Mouse (Mus musculus): ENCODE results near the gene Atp5h. TPM values are rescaled to one million over a fixed set of nuclear protein-coding genes. Genes with fewer than 3 reads are reported as not detected.

The Atp5h gene
- polyA plus RNA-seq, 1 experiment from 2014 or later: 962 TPM

- no peaks in the 10 kb centered on the region for H3K36me3 ChIP-seq (ENCODE audit: control insufficient read depth, insufficient read depth, low read length)
- ATAC-seq (ENCODE audit: low FRiP score, low TSS enrichment): no peak
- no peak overlapping the region; the same call in 1 of the 2 replicates for H3K27ac ChIP-seq (ENCODE audit: low read depth, low read length)
- H3K4me1 ChIP-seq (ENCODE audit: control insufficient read depth, insufficient read depth, low read length): peaks cover 12% of the 10 kb centered on the region
- H3K27me3 ChIP-seq (ENCODE audit: control insufficient read depth, insufficient read depth, low read length): peaks cover 44% of the 10 kb centered on the region
- H3K4me3 ChIP-seq (ENCODE audit: low read length): no peak overlapping the region
- no peak overlapping the region for H3K9ac ChIP-seq (ENCODE audit: low read depth, low read length)
- 66% methylated on average over 8 of the region's 8 CpGs for WGBS
- no peak overlapping the region for H3K4me2 ChIP-seq (replicated peaks; ENCODE audit: low read depth, low read length)
- H3K9me3 ChIP-seq (ENCODE audit: control insufficient read depth, low read length): no peaks in the 10 kb centered on the region
Observed at GRCm38 (mm10) chr11:115371354-115371753, 48.4 kb downstream of the Atp5h start.

GRCm38 (mm10) chr11:115370368-115370767, 49.4 kb downstream of the Atp5h start:
- no peaks in the 10 kb centered on the region for H3K36me3 ChIP-seq (ENCODE audit: control insufficient read depth, insufficient read depth, low read length)
- WGBS: 44% methylated on average over 7 of the region's 7 CpGs
- ATAC-seq (ENCODE audit: low FRiP score, low TSS enrichment): no peak
- no peaks in the 10 kb centered on the region for H3K9me3 ChIP-seq (ENCODE audit: control insufficient read depth, low read length)
- no peak overlapping the region for H3K9ac ChIP-seq (ENCODE audit: low read depth, low read length)
- no peak overlapping the region for H3K4me3 ChIP-seq (ENCODE audit: low read length)
- H3K27me3 ChIP-seq (ENCODE audit: control insufficient read depth, insufficient read depth, low read length): peaks cover 45% of the 10 kb centered on the region
- H3K4me1 ChIP-seq (ENCODE audit: control insufficient read depth, insufficient read depth, low read length): peaks cover 12% of the 10 kb centered on the region
- no peak overlapping the region for H3K4me2 ChIP-seq (replicated peaks; ENCODE audit: low read depth, low read length)
- H3K27ac ChIP-seq (ENCODE audit: low read depth, low read length): no peak overlapping the region

- H3K4me3 ChIP-seq (ENCODE audit: low read length): peak within 1 kb of the TSS; percentile 48
- H3K4me2 ChIP-seq (replicated peaks; ENCODE audit: low read depth, low read length): peak within 1 kb of the TSS; percentile 80
- 1% methylated on average over 32 of the region's 39 CpGs for WGBS
- no peaks in the 10 kb centered on the region for H3K9me3 ChIP-seq (ENCODE audit: control insufficient read depth, low read length)
- ATAC-seq (ENCODE audit: low FRiP score, low TSS enrichment): peak; percentile 76
- H3K36me3 ChIP-seq (ENCODE audit: control insufficient read depth, insufficient read depth, low read length): no peaks in the 10 kb centered on the region
- peaks cover 30% of the 10 kb centered on the region for H3K27me3 ChIP-seq (ENCODE audit: control insufficient read depth, insufficient read depth, low read length)
- H3K9ac ChIP-seq (ENCODE audit: low read depth, low read length): peak within 1 kb of the TSS; percentile 47
- no peak within 1 kb of the TSS for H3K27ac ChIP-seq (ENCODE audit: low read depth, low read length)
- peaks cover 8% of the 10 kb centered on the region for H3K4me1 ChIP-seq (ENCODE audit: control insufficient read depth, insufficient read depth, low read length)
Observed at GRCm38 (mm10) chr11:115367395-115367944, 52.3 kb downstream of the Atp5h start, which contains the start of gene Hid1. Gene Hid1 (minus strand): TSS chr11:115367756.

- Histone ChIP-seq H3K36me3 (ENCODE audit: control insufficient read depth, insufficient read depth, low read length) (no peaks in the 10 kb centered on the region), H3K9me3 (ENCODE audit: control insufficient read depth, low read length) (no peaks in the 10 kb centered on the region), H3K4me2 (replicated peaks; ENCODE audit: low read depth, low read length) (peak overlapping the region; percentile 80), H3K9ac (ENCODE audit: low read depth, low read length) (peak overlapping the region; percentile 47), H3K4me1 (ENCODE audit: control insufficient read depth, insufficient read depth, low read length) (peaks cover 8% of the 10 kb centered on the region), H3K27ac (ENCODE audit: low read depth, low read length) (no peak overlapping the region), H3K27me3 (ENCODE audit: control insufficient read depth, insufficient read depth, low read length) (peaks cover 30% of the 10 kb centered on the region), H3K4me3 (ENCODE audit: low read length) (peak overlapping the region; percentile 48)
- ATAC-seq (ENCODE audit: low FRiP score, low TSS enrichment): peak; percentile 25; the same call in 1 of the 2 replicates
- 4% methylated on average over 28 of the region's 28 CpGs for WGBS
Observed at GRCm38 (mm10) chr11:115366706-115367394, 52.9 kb downstream of the Atp5h start.

GRCm38 (mm10) chr11:115366039-115366705, 53.6 kb downstream of the Atp5h start:
- Histone ChIP-seq H3K9ac (ENCODE audit: low read depth, low read length) (no peak overlapping the region), H3K4me3 (ENCODE audit: low read length) (no peak overlapping the region; the same call in 1 of the 2 replicates), H3K27me3 (ENCODE audit: control insufficient read depth, insufficient read depth, low read length) (peaks cover 30% of the 10 kb centered on the region), H3K4me2 (replicated peaks; ENCODE audit: low read depth, low read length) (0 out of 2 replicates have a peak overlapping the region, but pooled peaks have one; percentile 3), H3K36me3 (ENCODE audit: control insufficient read depth, insufficient read depth, low read length) (no peaks in the 10 kb centered on the region), H3K4me1 (ENCODE audit: control insufficient read depth, insufficient read depth, low read length) (peaks cover 8% of the 10 kb centered on the region), H3K27ac (ENCODE audit: low read depth, low read length) (no peak overlapping the region), H3K9me3 (ENCODE audit: control insufficient read depth, low read length) (no peaks in the 10 kb centered on the region)
- 44% methylated on average over 7 of the region's 7 CpGs for WGBS
- ATAC-seq (ENCODE audit: low FRiP score, low TSS enrichment): peak; percentile 34; the same call in 1 of the 2 replicates

Small RNA genes within 50 kb of the gene (microRNA-seq; reads per million reads assigned to microRNA genes)
- not detected for gene Mir3968

Other genes starting within 250 kb of the Atp5h start
- 6.3 and 10.3 TPM in 2 replicates for gene Tmem104, start 232.5 kb downstream of the Atp5h start, polyA plus RNA-seq (2014; fragmentation: Nextera tagmentation; extraction: Ambion mirVana)
- gene Nat9, start 232.1 kb downstream of the Atp5h start, polyA plus RNA-seq (2014; fragmentation: Nextera tagmentation; extraction: Ambion mirVana): 18.2 and 18.4 TPM in 2 replicates
- gene Grin2c, start 152.7 kb downstream of the Atp5h start, polyA plus RNA-seq (2014; fragmentation: Nextera tagmentation; extraction: Ambion mirVana): not detected in 2 replicates
- 9.2 and 13.1 TPM in 2 replicates for gene Fdxr, start 142.9 kb downstream of the Atp5h start, polyA plus RNA-seq (2014; fragmentation: Nextera tagmentation; extraction: Ambion mirVana)
- 0.32 and 0.39 TPM in 2 replicates for gene Fads6, start 122.3 kb downstream of the Atp5h start, polyA plus RNA-seq (2014; fragmentation: Nextera tagmentation; extraction: Ambion mirVana)
- 0.14 and 0.15 TPM in 2 replicates for gene Otop2, start 112.8 kb downstream of the Atp5h start, polyA plus RNA-seq (2014; fragmentation: Nextera tagmentation; extraction: Ambion mirVana)
- not detected in 2 replicates for gene Ush1g, start 97.9 kb downstream of the Atp5h start, polyA plus RNA-seq (2014; fragmentation: Nextera tagmentation; extraction: Ambion mirVana)
- gene Otop3, start 85.2 kb downstream of the Atp5h start, polyA plus RNA-seq (2014; fragmentation: Nextera tagmentation; extraction: Ambion mirVana): not detected in 2 replicates
- 2.3 and 4.4 TPM in 2 replicates for gene Hid1, start 52.2 kb downstream of the Atp5h start, polyA plus RNA-seq (2014; fragmentation: Nextera tagmentation; extraction: Ambion mirVana)
- gene Cdr2l, start 38.0 kb downstream of the Atp5h start, polyA plus RNA-seq (2014; fragmentation: Nextera tagmentation; extraction: Ambion mirVana): 11.5 and 13.0 TPM in 2 replicates
- gene Mrpl58, start 16.2 kb downstream of the Atp5h start, polyA plus RNA-seq (2014; fragmentation: Nextera tagmentation; extraction: Ambion mirVana): 235 and 261 TPM in 2 replicates
- gene Kctd2, start 166 bp upstream of the Atp5h start, polyA plus RNA-seq (2014; fragmentation: Nextera tagmentation; extraction: Ambion mirVana): 22.7 and 23.9 TPM in 2 replicates
- 0.14 and 0.33 TPM in 2 replicates for gene Trim80, start 20.6 kb upstream of the Atp5h start, polyA plus RNA-seq (2014; fragmentation: Nextera tagmentation; extraction: Ambion mirVana)
- gene Slc16a5, start 42.5 kb upstream of the Atp5h start, polyA plus RNA-seq (2014; fragmentation: Nextera tagmentation; extraction: Ambion mirVana): 9.0 and 10.7 TPM in 2 replicates
- 5.7 and 7.9 TPM in 2 replicates for gene Armc7, start 55.7 kb upstream of the Atp5h start, polyA plus RNA-seq (2014; fragmentation: Nextera tagmentation; extraction: Ambion mirVana)
- 75.6 and 76.3 TPM in 2 replicates for gene Nt5c, start 71.9 kb upstream of the Atp5h start, polyA plus RNA-seq (2014; fragmentation: Nextera tagmentation; extraction: Ambion mirVana)
- 487 and 524 TPM in 2 replicates for gene Jpt1, start 94.4 kb upstream of the Atp5h start, polyA plus RNA-seq (2014; fragmentation: Nextera tagmentation; extraction: Ambion mirVana)
- 1,228 and 1,562 TPM in 2 replicates for gene Sumo2, start 116.3 kb upstream of the Atp5h start, polyA plus RNA-seq (2014; fragmentation: Nextera tagmentation; extraction: Ambion mirVana)
- gene Nup85, start 144.5 kb upstream of the Atp5h start, polyA plus RNA-seq (2014; fragmentation: Nextera tagmentation; extraction: Ambion mirVana): 159 and 197 TPM in 2 replicates
- 99.7 and 100 TPM in 2 replicates for gene Mrps7, start 184.0 kb upstream of the Atp5h start, polyA plus RNA-seq (2014; fragmentation: Nextera tagmentation; extraction: Ambion mirVana)
- gene Gga3, start 184.1 kb upstream of the Atp5h start, polyA plus RNA-seq (2014; fragmentation: Nextera tagmentation; extraction: Ambion mirVana): 14.4 and 22.7 TPM in 2 replicates
- gene Mif4gd, start 193.0 kb upstream of the Atp5h start, polyA plus RNA-seq (2014; fragmentation: Nextera tagmentation; extraction: Ambion mirVana): 33.3 and 33.6 TPM in 2 replicates
- 35.3 and 40.8 TPM in 2 replicates for gene Slc25a19, start 208.3 kb upstream of the Atp5h start, polyA plus RNA-seq (2014; fragmentation: Nextera tagmentation; extraction: Ambion mirVana)